Mouse (Mus musculus) monocyte, adult 5-6 weeks (primary cell): Measurements from ENCODE around the gene Ell3. TPM values are rescaled to one million over a fixed set of nuclear protein-coding genes. Genes with fewer than 3 reads are reported as not detected.

Experiments
- ATAC-seq: fragments of 153-309, 156-312 bp; replicated peaks from 2 replicates; pipeline ENCODE4 v1.8.0; 2017; ENCODE audit warnings: mild to moderate bottlenecking; ENCODE audit not compliant: low TSS enrichment, insufficient number of reproducible peaks, severe bottlenecking, poor library complexity, low FRiP score
- total RNA-seq: library from RNA; stranded (forward); fragments of 200-1000, 200-491, 200-594 nt; gene quantifications from 3 replicates; pipeline ENCODE4 v1.2.3, GENCODE M21; 2017

The Ell3 gene
- total RNA-seq, 1 experiment from 2014 or later = 3.0 TPM

DNA sequence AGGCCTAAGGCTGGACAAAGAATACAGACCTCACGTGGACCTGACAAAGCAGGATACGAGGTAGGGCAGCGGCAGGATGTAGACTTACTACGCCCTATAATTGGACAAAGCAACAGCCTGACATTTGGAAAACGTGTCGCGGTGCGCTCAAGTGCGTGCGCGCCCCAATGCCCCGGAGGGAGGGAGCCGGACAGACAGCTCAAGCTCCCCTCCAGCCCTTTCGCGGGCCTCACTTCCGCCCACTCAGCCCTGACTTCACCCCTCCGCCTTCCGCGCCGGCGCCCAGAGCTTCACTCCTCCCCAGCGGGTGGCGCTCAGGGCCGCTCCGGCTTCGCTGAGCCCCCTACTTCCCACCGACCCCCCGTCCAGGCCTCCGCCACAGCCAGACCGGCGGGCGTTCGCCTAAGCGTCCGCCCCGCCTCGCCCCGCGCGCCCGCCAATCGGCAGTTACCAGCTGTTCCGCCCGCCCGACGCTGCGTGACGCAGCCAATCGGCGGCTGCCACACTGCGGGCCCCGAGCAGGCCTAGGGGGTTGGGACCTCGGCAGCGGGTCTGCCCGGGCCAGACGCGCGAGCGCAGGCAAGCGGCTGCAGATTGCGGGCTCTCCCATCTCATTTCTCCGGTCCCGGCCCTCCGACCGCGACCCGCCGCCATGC is 30.6 kb downstream of the Ell3 start, which contains the start of the genes Pdia3 and Catsper2:
Pdia3 (plus strand) TSS at position 389 of the 656 bp plus-strand sequence.
Catsper2 (minus strand) TSS at position 406 of the 656 bp plus-strand sequence.
- peak; percentile 85 for ATAC-seq

DNA sequence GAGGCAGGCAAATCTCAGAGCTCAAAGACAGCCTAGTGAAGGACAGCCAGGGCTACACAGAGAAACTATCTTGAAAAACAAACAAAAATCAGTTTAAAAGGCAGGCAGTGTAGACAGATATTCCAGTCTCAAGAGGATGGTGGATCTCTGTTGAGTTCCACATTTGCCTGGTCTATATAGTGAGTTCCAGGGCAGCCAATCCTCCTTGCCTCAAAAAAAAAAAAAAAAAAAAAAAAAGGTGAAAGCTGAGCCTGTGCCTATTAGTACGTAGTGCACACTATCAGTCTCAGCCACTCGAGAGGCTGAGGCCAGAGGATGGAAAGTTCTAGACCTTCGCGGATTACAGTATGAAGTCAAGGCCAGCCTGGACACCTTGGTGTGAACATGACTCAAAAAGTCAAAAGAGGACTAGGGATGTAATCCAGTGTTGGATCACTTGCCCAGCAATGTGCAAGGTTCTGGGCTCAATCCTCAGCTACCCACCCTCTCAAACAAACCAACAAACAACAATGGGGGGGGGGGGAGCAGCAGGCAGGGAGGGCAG is 31.2 kb downstream of the Ell3 start:
- 0 out of 2 replicates have a peak, but pooled peaks have one; percentile 1 for ATAC-seq

DNA sequence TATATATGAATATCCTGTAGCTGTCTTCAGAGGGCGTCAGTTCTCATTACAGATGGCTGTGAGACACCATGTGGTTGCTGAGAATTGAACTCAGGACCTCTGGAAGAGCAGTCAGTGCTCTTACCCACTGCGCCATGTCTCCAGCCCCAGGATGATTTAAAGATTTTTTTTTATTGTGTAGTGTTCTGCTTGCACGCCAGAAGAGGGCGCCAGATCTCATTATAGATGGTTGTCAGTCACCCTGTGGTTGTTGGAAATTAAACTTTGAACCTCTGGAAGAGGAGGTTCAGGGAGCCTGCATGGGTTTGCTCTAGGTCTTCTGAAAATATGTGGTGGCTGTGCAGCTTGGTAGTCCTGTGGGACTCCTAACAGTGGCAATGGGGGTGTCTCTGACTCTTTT is 35.9 kb downstream of the Ell3 start:
- ATAC-seq = peak; percentile 70; the same call in 1 of the 2 replicates

DNA sequence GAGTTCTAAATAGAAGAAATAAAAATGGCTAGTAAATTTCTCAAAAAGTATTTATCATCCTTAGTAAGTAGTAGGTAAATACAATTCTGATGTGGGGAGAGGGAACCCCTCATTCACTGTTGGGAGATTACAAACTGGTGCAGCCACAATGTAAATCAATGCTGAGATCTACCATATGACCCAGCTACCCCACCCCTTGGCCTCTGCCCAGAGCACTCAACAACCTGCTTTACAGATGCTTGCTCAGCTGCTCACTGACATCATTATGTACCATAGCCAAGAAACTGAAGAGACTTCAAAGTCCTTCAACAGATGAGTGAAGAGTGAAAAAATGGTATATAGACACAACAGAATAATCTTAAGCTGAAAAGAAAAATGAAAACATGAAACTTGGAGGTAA is 40.8 kb downstream of the Ell3 start:
- no peak for ATAC-seq

DNA sequence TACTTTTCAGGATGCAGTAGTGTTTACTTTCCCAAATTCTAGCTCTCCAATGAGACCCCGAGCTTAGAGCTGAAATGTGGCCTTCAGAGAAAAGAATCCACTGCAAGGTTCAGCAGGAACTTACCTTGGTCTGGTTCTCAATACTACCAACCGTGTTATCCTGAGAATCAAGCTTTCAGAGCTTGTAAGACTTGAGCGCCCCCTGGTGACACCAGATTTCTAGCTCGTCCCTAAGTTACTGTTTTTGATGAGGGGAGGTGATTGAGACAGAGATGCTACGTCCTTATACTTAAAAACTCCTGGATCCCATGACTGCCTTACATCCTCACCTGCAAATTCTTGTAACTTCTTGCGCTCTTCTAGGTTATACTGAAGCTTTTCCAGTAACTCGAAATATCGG is 47.5 kb downstream of the Ell3 start:
- peak; percentile 53; the same call in 1 of the 2 replicates for ATAC-seq

Other genes starting within 250 kb of the Ell3 start
- 15.8 to 38.3 TPM (median 16.2 TPM) in 3 replicates for gene Trp53bp1, start 172.9 kb downstream of the Ell3 start, total RNA-seq
- gene Map1a, start 154.7 kb downstream of the Ell3 start, total RNA-seq = 0.10 TPM in 1 of 3 replicates, not detected in the others
- gene Ppip5k1, start 88.9 kb downstream of the Ell3 start, total RNA-seq = 5.3 to 11.2 TPM (median 8.9 TPM) in 3 replicates
- gene Ckmt1, start 86.6 kb downstream of the Ell3 start, total RNA-seq = not detected in 3 replicates
- gene Strc, start 57.1 kb downstream of the Ell3 start, total RNA-seq = not detected in 3 replicates
- gene Pdia3, start 30.5 kb downstream of the Ell3 start, total RNA-seq = 151 to 226 TPM (median 182 TPM) in 3 replicates
- gene Catsper2, start 30.5 kb downstream of the Ell3 start, total RNA-seq = 2.6 to 2.7 TPM in 2 of 3 replicates, not detected in the other
- gene Serf2, start 4.9 kb upstream of the Ell3 start, total RNA-seq = 152 to 251 TPM (median 235 TPM) in 3 replicates
- gene Hypk, start 9.0 kb upstream of the Ell3 start, total RNA-seq = 102 to 176 TPM (median 115 TPM) in 3 replicates
- 6.2 to 6.5 TPM (median 6.3 TPM) in 3 replicates for gene Serinc4, start 12.5 kb upstream of the Ell3 start, total RNA-seq
- gene Mfap1b, start 29.8 kb upstream of the Ell3 start, total RNA-seq = 89.4 to 102 TPM (median 99.0 TPM) in 3 replicates
- gene Mfap1a, start 62.4 kb upstream of the Ell3 start, total RNA-seq = 80.7 to 102 TPM (median 84.5 TPM) in 3 replicates
- gene Wdr76, start 62.4 kb upstream of the Ell3 start, total RNA-seq = 8.2 to 13.5 TPM (median 10.6 TPM) in 3 replicates